28 mouse cellular contexts compared by ENCODE assay signal in the genomic region with DNA sequence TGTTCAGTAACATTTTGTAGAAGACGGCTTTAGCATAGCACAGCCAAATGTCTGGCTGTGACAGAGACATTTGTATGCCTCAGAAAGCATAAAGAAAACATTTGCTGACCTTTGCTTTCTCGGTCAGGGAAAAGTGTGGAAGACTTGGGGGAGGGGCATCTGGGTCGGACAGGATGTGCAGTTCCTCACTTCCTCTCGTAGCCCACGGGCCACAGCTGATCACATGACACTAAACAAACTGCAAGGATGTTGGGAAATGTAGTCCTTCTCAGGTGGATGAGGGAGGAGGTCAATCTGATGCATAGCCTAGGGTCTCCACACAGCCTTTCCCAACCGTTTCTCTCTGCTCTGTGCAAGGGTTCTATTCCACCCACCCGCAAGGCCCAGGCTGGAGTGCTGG. TPM values are rescaled to one million over a fixed set of nuclear protein-coding genes. Genes with fewer than 3 reads are reported as not detected.
A peak's percentile ranks its signal among the peaks of the same experiment; 100 is the strongest.
DNase-seq lines count a peak whose midpoint lies in the region; ATAC-seq and TF ChIP-seq lines count a peak whose summit lies in the region.
"Had no signal": no experiment of that assay in that cellular context is flagged by ENCODE, and none has a peak within 500 bp of the region (broad histone marks: within the 10 kb centered on the region; RNA-seq: fewer than 3 reads in every experiment).

No protein-coding gene starts in this region.

- WGBS in midbrain, postnatal 0 days: 72% methylated on average over 7 of the region's 7 CpGs
- 75% methylated on average over 7 of the region's 7 CpGs for WGBS in midbrain, embryonic 16.5 days
- 60% methylated on average over 7 of the region's 7 CpGs for WGBS in heart, embryonic 11.5 days (ENCODE audit: insufficient replicate concordance)

- TF ChIP-seq CTCF in midbrain, postnatal 0 days (IDR thresholded peaks at IDR 0.05): no peak

- no peak overlapping the region for H3K27ac ChIP-seq in midbrain, postnatal 0 days (ENCODE audit: low read depth, low read length)
- no peak overlapping the region for H3K27ac ChIP-seq in midbrain, embryonic 16.5 days (ENCODE audit: low read length)
- no peak overlapping the region for H3K27ac ChIP-seq in heart, embryonic 11.5 days (ENCODE audit: low read depth, low read length)
- H3K27ac ChIP-seq: embryonic facial prominence, embryonic 15.5 days; gastrocnemius, adult 2 months; kidney, embryonic 15.5 days; left cerebral cortex, adult 2 months; limb, embryonic 10.5 days; liver, embryonic 15.5 days; macrophage; stomach, embryonic 15.5 days had no signal

- no peaks in the 10 kb centered on the region for H3K79me2 ChIP-seq in myocyte (ENCODE audit: control insufficient read depth, insufficient read depth)

- no peak overlapping the region for H3K4me3 ChIP-seq in midbrain, postnatal 0 days (ENCODE audit: low read depth, low read length)
- H3K4me3 ChIP-seq in midbrain, embryonic 16.5 days (ENCODE audit: low read depth, low read length): no peak overlapping the region
- no peak overlapping the region for H3K4me3 ChIP-seq in myocyte
- no peak overlapping the region for H3K4me3 ChIP-seq in heart, embryonic 11.5 days (ENCODE audit: low read depth, low read length)
- H3K4me3 ChIP-seq: embryonic facial prominence, embryonic 15.5 days; gastrocnemius, adult 2 months; kidney, embryonic 15.5 days; left cerebral cortex, adult 2 months; limb, embryonic 10.5 days; liver, embryonic 15.5 days; stomach, embryonic 15.5 days had no signal

- DNase-seq in embryo, embryonic 10 days (ENCODE audit: low spot score): peak; percentile 48
- DNase-seq in embryo, embryonic 10.5 days (ENCODE audit: low spot score): no peak
- peak; percentile 33 for DNase-seq in midbrain, postnatal 0 days (ENCODE audit: low spot score)
- DNase-seq in MEL-GATA-1-ER (ENCODE audit: extremely low read depth, low read depth): peak; percentile 6
- DNase-seq in layer of hippocampus, adult 8-10 months (ENCODE audit: low spot score in 2 of 2): no peak
- DNase-seq: adrenal gland, postnatal 25 days; cerebellum, adult 9-10 months; gastrocnemius, adult 2 months; kidney, adult 11 months; kidney, postnatal 36 days; liver; thymus, postnatal 25 days had no signal

- H3ac ChIP-seq in myocyte (ENCODE audit: control insufficient read depth, insufficient read length): no peak overlapping the region

- H3K27me3 ChIP-seq in midbrain, postnatal 0 days (ENCODE audit: insufficient read depth, low read length): no peaks in the 10 kb centered on the region
- 0 out of 2 replicates have a peak, but pooled peaks cover 3% of the 10 kb centered on the region for H3K27me3 ChIP-seq in midbrain, embryonic 16.5 days (ENCODE audit: control insufficient read depth, insufficient read depth, low read depth, low read length)
- peaks cover 77% of the 10 kb centered on the region for H3K27me3 ChIP-seq in myocyte (ENCODE audit: control insufficient read depth, insufficient read depth, insufficient read length)
- H3K27me3 ChIP-seq in heart, embryonic 11.5 days (ENCODE audit: control insufficient read depth, insufficient read depth, low read length): no peaks in the 10 kb centered on the region
- H3K27me3 ChIP-seq: embryonic facial prominence, embryonic 15.5 days; kidney, embryonic 15.5 days; liver, embryonic 15.5 days; stomach, embryonic 15.5 days had no signal

- H3K9me3 ChIP-seq in midbrain, postnatal 0 days (ENCODE audit: low read length): no peaks in the 10 kb centered on the region
- no peaks in the 10 kb centered on the region for H3K9me3 ChIP-seq in midbrain, embryonic 16.5 days (replicated peaks; ENCODE audit: control insufficient read depth, low read length, poor library complexity, severe bottlenecking)
- no peaks in the 10 kb centered on the region for H3K9me3 ChIP-seq in heart, embryonic 11.5 days (replicated peaks; ENCODE audit: control insufficient read depth, low read length)
- H3K9me3 ChIP-seq: embryonic facial prominence, embryonic 15.5 days; kidney, embryonic 15.5 days; limb, embryonic 10.5 days; liver, embryonic 15.5 days; stomach, embryonic 15.5 days had no signal

- H3K36me3 ChIP-seq in midbrain, postnatal 0 days (ENCODE audit: insufficient read depth, low read length): no peaks in the 10 kb centered on the region
- no peaks in the 10 kb centered on the region for H3K36me3 ChIP-seq in midbrain, embryonic 16.5 days (ENCODE audit: control insufficient read depth, insufficient read depth, low read length)
- H3K36me3 ChIP-seq in myocyte (ENCODE audit: control insufficient read depth, insufficient read depth): no peaks in the 10 kb centered on the region
- no peaks in the 10 kb centered on the region for H3K36me3 ChIP-seq in heart, embryonic 11.5 days (ENCODE audit: control insufficient read depth, insufficient read depth, low read length)
- H3K36me3 ChIP-seq: embryonic facial prominence, embryonic 15.5 days; kidney, embryonic 15.5 days; limb, embryonic 10.5 days; liver, embryonic 15.5 days; stomach, embryonic 15.5 days had no signal

- H3K4me2 ChIP-seq in midbrain, postnatal 0 days (ENCODE audit: low read depth, low read length, poor library complexity, severe bottlenecking): no peak overlapping the region
- H3K4me2 ChIP-seq in midbrain, embryonic 16.5 days (ENCODE audit: low read length): no peak overlapping the region
- H3K4me2 ChIP-seq in myocyte (ENCODE audit: low read depth): no peak overlapping the region
- no peak overlapping the region for H3K4me2 ChIP-seq in heart, embryonic 11.5 days
- H3K4me2 ChIP-seq: embryonic facial prominence, embryonic 15.5 days; kidney, embryonic 15.5 days; liver, embryonic 15.5 days; stomach, embryonic 15.5 days had no signal

- no peak for ATAC-seq in midbrain, postnatal 0 days (ENCODE audit: low FRiP score)
- ATAC-seq in midbrain, embryonic 16.5 days: no peak
- ATAC-seq in heart, embryonic 11.5 days (replicated peaks; ENCODE audit: insufficient number of reproducible peaks, low FRiP score, low TSS enrichment): no peak
- ATAC-seq: forebrain, embryonic 14.5 days; lung, postnatal 0 days had no signal

- TF ChIP-seq POLR2A in myocyte (IDR thresholded peaks at IDR 0.05; ENCODE audit: insufficient read length, low read depth): no peak

- no peaks in the 10 kb centered on the region for H3K4me1 ChIP-seq in midbrain, postnatal 0 days (ENCODE audit: insufficient read depth, low read length)
- H3K4me1 ChIP-seq in midbrain, embryonic 16.5 days (ENCODE audit: control insufficient read depth, insufficient read depth, low read length): peaks cover 4% of the 10 kb centered on the region; the same call in 1 of the 2 replicates
- H3K4me1 ChIP-seq in heart, embryonic 11.5 days (ENCODE audit: control insufficient read depth, insufficient read depth, low read length): no peaks in the 10 kb centered on the region
- H3K4me1 ChIP-seq: embryonic facial prominence, embryonic 15.5 days; kidney, embryonic 15.5 days; limb, embryonic 10.5 days; liver, embryonic 15.5 days; stomach, embryonic 15.5 days had no signal

- no peak overlapping the region for H3K9ac ChIP-seq in midbrain, postnatal 0 days (replicated peaks; ENCODE audit: low read length, poor library complexity, severe bottlenecking)
- no peak overlapping the region for H3K9ac ChIP-seq in midbrain, embryonic 16.5 days (ENCODE audit: low read depth, low read length)
- H3K9ac ChIP-seq in heart, embryonic 11.5 days (ENCODE audit: low read depth, low read length): no peak overlapping the region
- H3K9ac ChIP-seq: embryonic facial prominence, embryonic 15.5 days; kidney, embryonic 15.5 days; liver, embryonic 15.5 days; stomach, embryonic 15.5 days had no signal

TF ChIP-seq in myocyte, 11 proteins besides CTCF, POLR2A, EP300 and RAD21:
- TF ChIP-seq MYOD1 (IDR thresholded peaks at IDR 0.05; ENCODE audit: control insufficient read depth in 1 of 3, insufficient read length in 2 of 3, low read depth in 2 of 3) (no peak), USF1 (IDR thresholded peaks at IDR 0.05; ENCODE audit: low read depth) (peak; percentile 82)
TF ChIP-seq in myocyte: peak in this region for 1.

RNA-seq across cellular contexts. Expression of a gene that starts 25.3 kb away (rescaled TPM):
- total RNA-seq in midbrain, postnatal 0 days (2014; rRNA removed): 29.5 and 37.3 TPM in 2 replicates
- polyA plus RNA-seq in midbrain, postnatal 0 days (2015; fragmentation: Nextera tagmentation; extraction: Ambion mirVana): 116 and 120 TPM in 2 replicates
- 90.0 and 104 TPM in 2 replicates for polyA plus RNA-seq in midbrain, embryonic 16.5 days (2015; fragmentation: Nextera tagmentation; extraction: Ambion mirVana)
- polyA plus RNA-seq in myocyte (2012; fragmentation: generic; extraction: Trizol): 38.7 TPM
- total RNA-seq in layer of hippocampus, adult 8-10 months (2022): 10 to 100 TPM; 20.4 to 29.8 (median 25.7) TPM
- polyA plus RNA-seq in heart, embryonic 11.5 days (2014; fragmentation: Nextera tagmentation; extraction: Ambion mirVana): 42.1 and 48.2 TPM in 2 replicates

RNA-seq across cellular contexts. Expression of a gene that starts 28.7 kb away (rescaled TPM):
- total RNA-seq in midbrain, postnatal 0 days (2014; rRNA removed): 22.3 and 22.6 TPM in 2 replicates
- polyA plus RNA-seq in midbrain, postnatal 0 days (2015; fragmentation: Nextera tagmentation; extraction: Ambion mirVana): 15.7 and 16.7 TPM in 2 replicates
- polyA plus RNA-seq in midbrain, embryonic 16.5 days (2015; fragmentation: Nextera tagmentation; extraction: Ambion mirVana): 13.4 and 13.6 TPM in 2 replicates
- 0.04 TPM for polyA plus RNA-seq in myocyte (2012; fragmentation: generic; extraction: Trizol)
- total RNA-seq in layer of hippocampus, adult 8-10 months (2022): 10 to 100 TPM; 30.6 to 36.9 (median 33.2) TPM
- 0.06 and 0.10 TPM in 2 replicates for polyA plus RNA-seq in heart, embryonic 11.5 days (2014; fragmentation: Nextera tagmentation; extraction: Ambion mirVana)
- total RNA-seq: gastrocnemius, adult 2 months; hematopoietic stem cell, adult 5-6 weeks; monocyte, adult 5-6 weeks had no signal
- polyA plus RNA-seq: heart, embryonic 16.5 days; limb, embryonic 10.5 days; liver, embryonic 15.5 days; lung, postnatal 0 days; macrophage had no signal

RNA-seq across cellular contexts. Expression of a gene that starts 57.6 kb away (rescaled TPM):
- 0.61 and 3.6 TPM in 2 replicates for total RNA-seq in midbrain, postnatal 0 days (2014; rRNA removed)
- polyA plus RNA-seq in midbrain, postnatal 0 days (2015; fragmentation: Nextera tagmentation; extraction: Ambion mirVana): 1.9 and 3.3 TPM in 2 replicates
- 1.3 and 1.8 TPM in 2 replicates for polyA plus RNA-seq in midbrain, embryonic 16.5 days (2015; fragmentation: Nextera tagmentation; extraction: Ambion mirVana)
- polyA plus RNA-seq in myocyte (2012; fragmentation: generic; extraction: Trizol): 5.4 TPM
- total RNA-seq in layer of hippocampus, adult 8-10 months (2022): 10 to 100 TPM; 58.2 to 61.8 (median 60.5) TPM
- 0.31 and 0.50 TPM in 2 replicates for polyA plus RNA-seq in heart, embryonic 11.5 days (2014; fragmentation: Nextera tagmentation; extraction: Ambion mirVana)
- total RNA-seq: adrenal gland, postnatal 25 days; hematopoietic stem cell, adult 5-6 weeks; monocyte, adult 5-6 weeks had no signal
- polyA plus RNA-seq: embryonic facial prominence, embryonic 15.5 days; kidney, embryonic 15.5 days; limb, embryonic 10.5 days; liver, embryonic 15.5 days; lung, postnatal 0 days; macrophage; neural tube, embryonic 11.5 days had no signal

Comparison
In these comparisons a context has a peak if more than half of its experiments do, and no peak if none do; other contexts are left out.
1. DNase-seq: peak in embryo, embryonic 10 days (single experiment), midbrain, postnatal 0 days (single experiment) and MEL-GATA-1-ER (single experiment); none in embryo, embryonic 10.5 days (single experiment) and layer of hippocampus, adult 8-10 months (0 of 2).
2. RNA of a gene that starts 28.7 kb away (polyA plus RNA-seq): 15.7 to 16.7 TPM in midbrain, postnatal 0 days and 13.4 to 13.6 TPM in midbrain, embryonic 16.5 days; 0.06 to 0.10 TPM in heart, embryonic 11.5 days and 0.04 TPM in myocyte (single experiment); every median in the first group is over 10 times any median in the second.